Mouse (Mus musculus): Measurements from ENCODE around the gene Olfr743.

GRCm38 (mm10) chr14:50503300-50503699 is 18.3 kb upstream of the Olfr743 start, which contains the start of gene Olfr742:
- TF ChIP-seq CTCF (IDR thresholded peaks at IDR 0.05; ENCODE audit: low read depth) (no peak), EP300 (IDR thresholded peaks at IDR 0.05; ENCODE audit: low read depth) (no peak)

Measured in liver, embryonic 14.5 days (tissue).